Mouse (Mus musculus) adrenal gland, postnatal 25 days (tissue): ENCODE results near the gene Gm14597. TPM values are rescaled to one million over a fixed set of nuclear protein-coding genes. Genes with fewer than 3 reads are reported as not detected.
"Not testable (repeated sequence)": the region's sequence is repeated elsewhere in the genome, so short reads cannot be mapped to it uniquely, and the experiment has no call there.

Source experiments
- DNase-seq: peaks from one replicate; pipeline ENCODE4 v3.0.0; 2021; ENCODE audit warnings: mixed read lengths
- long read RNA-seq: library from polyadenylated mRNA; stranded (forward); transcript quantifications from one replicate; pipeline ENCODE4 v2.0.0, GENCODE M21; 2021
- total RNA-seq: library from RNA; stranded (reverse); gene quantifications from 2 replicates; pipeline ENCODE4 v1.2.3, GENCODE M21; 2021

The Gm14597 gene
- total RNA-seq = not detected in 2 replicates
- long read RNA-seq = 0 reads

- not testable (repeated sequence) for DNase-seq
Observed at GRCm38 (mm10) chrX:53608879-53609278, at the start of gene Gm14597. Gene Gm14597 (minus strand): TSS chrX:53608979.

GRCm38 (mm10) chrX:53652917-53653316 lies 44.1 kb upstream of the Gm14597 start:
- DNase-seq = not testable (repeated sequence)

- no peak for DNase-seq
Observed at GRCm38 (mm10) chrX:53645885-53646284, 37.1 kb upstream of the Gm14597 start.

DNA sequence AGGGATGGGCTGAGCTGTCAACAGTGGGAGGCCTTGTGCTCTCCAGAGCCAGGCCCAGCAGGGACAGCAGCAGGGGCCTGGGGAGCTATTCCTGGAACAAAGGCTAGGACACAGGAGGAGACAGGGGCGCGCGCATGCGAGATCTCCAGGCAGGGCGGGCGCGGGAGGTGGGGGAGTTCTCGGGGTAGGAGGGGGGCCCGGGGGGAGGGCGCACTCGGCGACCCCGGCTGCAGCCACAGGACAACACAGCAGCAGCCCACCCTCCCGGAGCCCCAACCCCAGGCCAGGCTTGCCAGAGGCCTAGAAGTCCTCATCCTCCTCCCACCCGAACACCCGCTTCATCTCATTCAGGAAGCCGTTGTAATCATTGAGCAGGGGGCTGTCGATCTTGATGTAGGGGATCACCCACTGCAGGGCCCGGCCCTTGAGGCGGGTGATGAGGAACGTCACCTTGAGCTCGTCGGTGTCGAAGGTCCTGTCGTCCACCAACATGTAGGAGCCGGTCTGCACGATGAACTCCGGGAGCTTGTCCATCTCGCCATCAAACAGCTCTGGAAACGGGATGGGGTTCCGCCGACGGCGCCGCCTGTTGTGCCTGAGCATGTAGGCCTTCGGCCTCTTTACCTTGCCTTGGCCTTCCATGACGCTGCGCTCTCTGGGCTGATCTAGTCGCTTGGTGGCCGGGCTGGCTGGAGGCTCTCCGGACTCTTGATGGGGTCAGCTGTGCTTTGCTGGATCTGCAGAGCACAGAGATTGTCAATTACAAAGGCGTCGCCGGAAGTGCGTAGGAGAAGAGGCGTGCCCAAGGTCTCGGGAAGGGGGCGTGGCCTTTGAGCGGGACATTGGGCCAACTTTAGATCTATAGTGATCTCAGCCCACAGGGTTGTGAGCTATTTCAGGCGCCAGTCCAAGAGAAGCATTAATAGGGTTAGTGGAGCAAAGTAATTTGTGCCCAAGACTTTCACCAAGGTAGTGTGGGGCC lies 34.5 kb upstream of the Gm14597 start, which contains the start of gene Rtl8a:
Gene Rtl8a (minus strand): TSS at position 703 of the 982 bp plus-strand sequence.
- DNase-seq = peak; percentile 81

- DNase-seq = not testable (repeated sequence)
Observed at GRCm38 (mm10) chrX:53642604-53642979, 33.8 kb upstream of the Gm14597 start.

DNA sequence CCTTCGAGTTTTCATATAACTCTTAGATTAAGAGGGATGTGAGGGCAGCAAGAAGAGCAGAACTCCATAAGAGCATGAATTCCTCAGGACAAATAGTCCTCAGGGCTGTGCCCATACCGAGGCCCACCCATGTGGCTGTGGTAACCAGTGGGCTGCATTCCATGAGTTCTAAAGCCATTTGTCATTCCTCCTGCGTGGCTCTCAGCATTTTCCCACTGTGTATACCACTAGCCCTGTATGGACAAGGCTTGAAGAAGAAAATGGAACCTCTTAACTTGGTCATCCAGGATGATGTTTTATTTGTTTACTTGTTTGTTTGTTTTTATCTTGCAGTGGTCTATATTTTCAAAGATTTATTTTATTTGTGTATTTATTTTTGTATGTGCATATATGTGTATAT lies 29.3 kb upstream of the Gm14597 start:
- DNase-seq = not testable (repeated sequence)

GRCm38 (mm10) chrX:53611395-53611794 lies 2.6 kb upstream of the Gm14597 start:
- DNase-seq = not testable (repeated sequence)

DNA sequence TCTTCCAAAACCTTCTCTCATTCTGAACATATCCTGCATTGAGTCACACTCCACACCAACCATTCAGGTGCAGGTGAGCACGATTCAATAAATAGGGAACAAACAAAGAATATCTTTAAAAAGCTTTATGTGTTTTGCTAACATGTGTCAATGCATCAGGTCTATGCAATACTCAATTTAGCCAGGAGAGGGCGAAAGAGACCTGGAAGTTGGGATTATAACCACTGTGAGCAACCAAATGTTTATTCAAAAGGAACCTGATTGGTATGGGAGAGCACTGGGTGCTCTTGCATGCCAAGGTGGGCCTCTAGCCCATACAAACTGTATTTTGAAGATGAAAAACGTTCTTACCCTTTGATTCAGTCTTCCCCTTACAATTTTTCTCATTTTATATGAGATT lies 1.8 kb upstream of the Gm14597 start:
- DNase-seq = peak; percentile 5

DNA sequence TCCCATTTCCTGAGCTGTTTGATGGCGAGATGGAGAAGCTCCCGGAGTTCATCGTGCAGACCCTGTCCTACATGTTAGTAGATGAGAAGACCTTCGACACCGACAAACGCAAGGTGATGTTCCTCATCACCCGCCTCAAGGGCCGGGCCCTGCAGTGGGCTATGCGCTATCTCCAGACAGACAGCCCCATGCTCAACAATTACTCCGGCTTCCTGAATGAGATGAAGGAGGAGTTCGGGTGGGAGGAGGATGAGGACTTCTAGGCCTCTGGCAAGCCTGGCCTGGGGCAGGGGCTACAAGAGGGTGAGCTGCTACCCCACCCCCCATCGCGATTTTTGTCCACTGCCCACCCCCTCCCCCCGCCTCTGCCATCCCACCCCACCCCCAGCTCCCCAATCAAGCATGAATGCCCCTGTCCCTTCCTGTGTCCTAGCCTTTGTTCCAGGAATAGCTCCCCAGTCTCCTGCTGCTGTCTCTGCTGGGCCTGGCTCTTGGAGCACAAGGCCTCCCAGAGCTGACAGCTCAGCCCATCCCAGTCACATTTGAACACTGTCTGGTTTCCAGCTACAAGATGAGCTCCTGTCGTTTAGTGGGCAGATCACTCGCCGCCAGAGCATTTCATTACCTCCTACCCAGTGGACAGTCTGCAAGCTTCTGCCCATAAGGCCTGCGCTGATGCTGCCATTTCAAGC lies 511 bp downstream of the Gm14597 start:
- DNase-seq = peak; percentile 2

GRCm38 (mm10) chrX:53607242-53608121 lies 1.3 kb downstream of the Gm14597 start, which contains the start of gene Rtl8c:
Gene Rtl8c (plus strand): TSS chrX:53608032.
- DNase-seq = peak; percentile 67

DNA sequence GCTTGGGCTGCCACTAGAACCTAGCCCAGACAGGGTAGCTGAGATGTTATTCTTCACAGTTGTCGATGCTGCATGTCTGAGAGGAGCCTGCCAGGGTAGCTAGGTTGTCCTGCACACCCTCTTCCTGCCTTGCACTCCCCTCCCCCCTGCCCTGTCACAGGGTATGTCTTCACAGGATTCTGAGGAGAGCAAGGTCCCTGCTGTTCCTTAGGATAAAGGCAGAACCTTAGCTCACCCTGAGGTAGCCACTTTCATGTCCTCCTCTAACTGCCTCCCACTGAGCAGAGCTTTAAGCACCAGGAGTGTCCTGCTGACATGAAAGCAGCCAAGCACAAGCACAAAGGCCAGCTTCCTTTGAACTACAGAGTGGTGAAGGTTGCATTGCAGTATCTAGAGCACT lies 2.6 kb downstream of the Gm14597 start:
- DNase-seq = not testable (repeated sequence)

DNA sequence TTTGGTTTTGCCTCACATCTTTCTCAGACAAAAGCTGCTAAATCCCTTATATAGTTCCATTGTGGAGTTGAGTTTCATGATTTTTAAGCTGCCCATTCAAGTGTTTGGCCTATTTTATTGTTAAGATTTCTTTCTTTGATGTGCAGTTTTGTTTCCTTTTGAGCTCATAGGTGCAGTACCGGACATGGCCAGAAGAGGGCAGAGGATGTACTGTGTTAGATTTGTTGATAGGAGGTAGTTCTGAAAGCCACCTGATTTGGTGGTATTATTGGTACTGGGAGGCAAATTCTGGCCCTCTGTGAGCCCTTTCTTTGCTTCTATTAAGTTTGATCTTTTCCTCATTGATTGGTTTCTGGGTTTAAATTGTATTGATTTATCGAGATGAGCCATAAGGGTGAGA lies 8.8 kb downstream of the Gm14597 start:
- DNase-seq = peak; percentile 60

DNA sequence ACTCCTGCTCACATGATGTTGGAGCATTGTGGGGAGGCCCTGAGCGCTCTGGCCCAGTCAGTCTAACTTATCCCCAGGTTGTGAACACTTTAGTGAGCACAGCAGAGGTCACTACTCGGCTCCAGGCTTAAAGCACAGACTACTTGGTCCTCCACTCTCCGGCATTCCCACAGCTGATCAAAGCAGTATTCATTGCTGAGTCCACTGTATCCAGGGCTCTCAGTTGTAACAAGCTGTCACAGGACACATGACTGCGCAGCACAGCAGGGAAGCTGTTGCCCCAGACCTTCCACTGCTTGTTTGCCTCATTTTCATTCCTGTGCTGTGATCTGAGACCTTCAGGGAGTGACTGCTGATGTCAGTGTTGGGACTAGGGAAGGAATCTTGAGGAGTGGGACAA lies 25.4 kb downstream of the Gm14597 start:
- DNase-seq = not testable (repeated sequence)

- DNase-seq = not testable (repeated sequence)
Observed at GRCm38 (mm10) chrX:53581407-53581806, 27.4 kb downstream of the Gm14597 start.

- no peak for DNase-seq
Observed at GRCm38 (mm10) chrX:53579311-53579710, 29.5 kb downstream of the Gm14597 start.

Other genes with a start within 250 kb of the Gm14597 start
- gene Mospd1, start 238.5 kb downstream of the Gm14597 start, total RNA-seq = 20.0 and 20.6 TPM in 2 replicates
- not detected in 2 replicates for gene Etd, start 174.1 kb downstream of the Gm14597 start, total RNA-seq
- 119 and 126 TPM in 2 replicates for gene Rtl8c, start 947 bp downstream of the Gm14597 start, total RNA-seq
- gene Rtl8a, start 34.7 kb upstream of the Gm14597 start, total RNA-seq = 141 and 149 TPM in 2 replicates
- gene Rtl8b, start 61.4 kb upstream of the Gm14597 start, total RNA-seq = 79.2 and 90.0 TPM in 2 replicates
- gene 4930502E18Rik, start 115.8 kb upstream of the Gm14597 start, total RNA-seq = not detected in 2 replicates
- gene 1700013H16Rik, start 148.9 kb upstream of the Gm14597 start, total RNA-seq = not detected in 2 replicates
- not detected in 2 replicates for gene Zfp36l3, start 167.4 kb upstream of the Gm14597 start, total RNA-seq
- 0.88 TPM in 1 of 2 replicates, not detected in the other for gene Xlr, start 188.7 kb upstream of the Gm14597 start, total RNA-seq